ENCODE assay signal across 9 mouse cellular contexts in genomic region chr11:80811156-80811555, GRCm38 (mm10). TPM values are rescaled to one million over a fixed set of nuclear protein-coding genes. Genes with fewer than 3 reads are reported as not detected.
A peak's percentile ranks its signal among the peaks of the same experiment; 100 is the strongest.
DNase-seq lines count a peak whose midpoint lies in the region; ATAC-seq and TF ChIP-seq lines count a peak whose summit lies in the region.
"Had no signal": no experiment of that assay in that cellular context is flagged by ENCODE, and none has a peak within 500 bp of the region (broad histone marks: within the 10 kb centered on the region; RNA-seq: fewer than 3 reads in every experiment).

No protein-coding gene starts in this region.

- no peak for TF ChIP-seq CTCF in liver, embryonic 14.5 days (IDR thresholded peaks at IDR 0.05; ENCODE audit: low read depth)
- no peak for TF ChIP-seq CTCF in stomach, postnatal 0 days (IDR thresholded peaks at IDR 0.05; ENCODE audit: low read depth)
- no peak for TF ChIP-seq CTCF in kidney, adult 2 months (conservative IDR thresholded peaks at IDR 0.05; ENCODE audit: insufficient read depth, insufficient read length, low read depth, low read length)

- H3K27ac ChIP-seq in forebrain, embryonic 15.5 days (replicated peaks): no peak overlapping the region; the same call in 1 of the 2 replicates
- H3K27ac ChIP-seq in liver, embryonic 14.5 days: no peak overlapping the region
- H3K27ac ChIP-seq in stomach, postnatal 0 days (replicated peaks): no peak overlapping the region; the same call in 1 of the 2 replicates
- no peak overlapping the region for H3K27ac ChIP-seq in kidney, adult 2 months (ENCODE audit: insufficient read depth, low read depth, low read length)

- TF ChIP-seq POLR2A in kidney, adult 2 months (IDR thresholded peaks at IDR 0.05; ENCODE audit: low read depth, low read length): no peak

- H3K27me3 ChIP-seq in forebrain, embryonic 15.5 days: no peaks in the 10 kb centered on the region
- peaks cover 28% of the 10 kb centered on the region for H3K27me3 ChIP-seq in liver, embryonic 14.5 days (ENCODE audit: control insufficient read depth, insufficient read depth, low read length)
- no peaks in the 10 kb centered on the region for H3K27me3 ChIP-seq in stomach, postnatal 0 days (ENCODE audit: control insufficient read depth, insufficient read depth, low read length)
- H3K27me3 ChIP-seq in kidney, adult 2 months (replicated peaks; ENCODE audit: control insufficient read depth, insufficient read depth, low read length): no peaks in the 10 kb centered on the region

- peaks cover 19% of the 10 kb centered on the region for H3K4me1 ChIP-seq in forebrain, embryonic 15.5 days
- H3K4me1 ChIP-seq in liver, embryonic 14.5 days (replicated peaks; ENCODE audit: control insufficient read depth in 2 of 2, insufficient read depth in 2 of 2, low read length in 1 of 2): peaks cover 0 to 10% of the 10 kb centered on the region in 2 experiments; a peak in 2 of 4 replicates
- peaks cover 3% of the 10 kb centered on the region; the same call in 1 of the 2 replicates for H3K4me1 ChIP-seq in stomach, postnatal 0 days (replicated peaks; ENCODE audit: control insufficient read depth, insufficient read depth)
- H3K4me1 ChIP-seq in kidney, adult 2 months (ENCODE audit: control insufficient read depth, insufficient read depth, low read length): no peaks in the 10 kb centered on the region

- 0 out of 2 replicates have a peak, but pooled peaks cover 3% of the 10 kb centered on the region for H3K36me3 ChIP-seq in forebrain, embryonic 15.5 days
- no peaks in the 10 kb centered on the region for H3K36me3 ChIP-seq in liver, embryonic 14.5 days (replicated peaks; ENCODE audit: control insufficient read depth, insufficient read depth, low read depth)
- no peaks in the 10 kb centered on the region for H3K36me3 ChIP-seq in stomach, postnatal 0 days (ENCODE audit: control insufficient read depth, insufficient read depth, low read length)
- H3K36me3 ChIP-seq in kidney, adult 2 months (ENCODE audit: control insufficient read depth, insufficient read depth, low read length): no peaks in the 10 kb centered on the region

- 23% methylated on average over 5 of the region's 5 CpGs for WGBS in forebrain, embryonic 15.5 days
- WGBS in liver, embryonic 14.5 days (ENCODE audit: insufficient replicate concordance): 34% methylated on average over 5 of the region's 5 CpGs
- WGBS in stomach, postnatal 0 days: 15% methylated on average over 5 of the region's 5 CpGs
- WGBS in kidney, adult 2 months: 40% methylated on average over 5 of the region's 5 CpGs

- H3K9ac ChIP-seq in forebrain, embryonic 15.5 days (replicated peaks): peak overlapping the region; percentile 66
- no peak overlapping the region for H3K9ac ChIP-seq in liver, embryonic 14.5 days (replicated peaks)
- H3K9ac ChIP-seq in stomach, postnatal 0 days (ENCODE audit: low read length): peak overlapping the region; percentile 72

- peak overlapping the region; percentile 87 for H3K4me2 ChIP-seq in forebrain, embryonic 15.5 days (replicated peaks)
- peak overlapping the region; percentile 61 for H3K4me2 ChIP-seq in liver, embryonic 14.5 days (ENCODE audit: low read depth)
- H3K4me2 ChIP-seq in stomach, postnatal 0 days (replicated peaks; ENCODE audit: low read depth): peak overlapping the region; percentile 95

- DNase-seq in retina, embryonic 14.5 days (ENCODE audit: low spot score): peak; percentile 35
- DNase-seq in retina, postnatal 1 day: no peak
- no peak for DNase-seq in liver, embryonic 14.5 days (ENCODE audit: low read depth in 3 of 3, low spot score in 3 of 3)
- DNase-seq in stomach, postnatal 0 days (ENCODE audit: low spot score): no peak
- DNase-seq in kidney, adult 2 months: no peak
- no peak for DNase-seq in cerebellum, adult 18-20 months

- peak overlapping the region; percentile 54 for H3K4me3 ChIP-seq in forebrain, embryonic 15.5 days
- 0 out of 4 replicates have a peak overlapping the region, but pooled peaks of 1 of the 2 experiments have one; percentile 53 for H3K4me3 ChIP-seq in liver, embryonic 14.5 days (ENCODE audit: insufficient read depth in 1 of 2, low read depth in 2 of 2, low read length in 2 of 2)
- H3K4me3 ChIP-seq in stomach, postnatal 0 days (ENCODE audit: low read depth, low read length): peak overlapping the region; percentile 53
- H3K4me3 ChIP-seq in kidney, adult 2 months (ENCODE audit: insufficient read depth, low read depth, low read length): no peak overlapping the region; the same call in 1 of the 2 replicates

- ATAC-seq in forebrain, embryonic 15.5 days (replicated peaks): no peak
- no peak for ATAC-seq in liver, embryonic 14.5 days (ENCODE audit: insufficient read depth)
- ATAC-seq in stomach, postnatal 0 days (ENCODE audit: low FRiP score, low TSS enrichment): no peak
- no peak for ATAC-seq in frontal cortex, adult (ENCODE audit: low TSS enrichment)
- ATAC-seq: activated CD4-positive, CD25-positive, alpha-beta regulatory T cell, adult 4 months had no signal

- TF ChIP-seq EP300 in liver, embryonic 14.5 days (IDR thresholded peaks at IDR 0.05; ENCODE audit: low read depth): no peak
- no peak for TF ChIP-seq EP300 in stomach, postnatal 0 days (optimal IDR thresholded peaks at IDR 0.05)

- H3K9me3 ChIP-seq in forebrain, embryonic 15.5 days: no peaks in the 10 kb centered on the region
- H3K9me3 ChIP-seq in liver, embryonic 14.5 days (ENCODE audit: control insufficient read depth, low read length): no peaks in the 10 kb centered on the region
- no peaks in the 10 kb centered on the region for H3K9me3 ChIP-seq in stomach, postnatal 0 days (ENCODE audit: control insufficient read depth, low read length)

RNA-seq across cellular contexts. Expression of gene Tmem98, which starts 1.2 kb away (rescaled TPM):
- polyA plus RNA-seq in forebrain, embryonic 15.5 days (2015; fragmentation: Nextera tagmentation; extraction: Ambion mirVana): 39.9 and 40.2 TPM in 2 replicates
- polyA plus RNA-seq in liver, embryonic 14.5 days (2012; rRNA removed): 5.3 and 5.5 TPM in 2 replicates
- polyA plus RNA-seq in liver, embryonic 14.5 days (2014; fragmentation: Nextera tagmentation; extraction: Ambion mirVana): 7.3 and 9.5 TPM in 2 replicates
- 126 and 129 TPM in 2 replicates for polyA plus RNA-seq in stomach, postnatal 0 days (2015; fragmentation: Nextera tagmentation; extraction: Ambion mirVana)
- 23.0 and 26.3 TPM in 2 replicates for polyA plus RNA-seq in kidney, adult 2 months (2012; rRNA removed)
- polyA plus RNA-seq: activated CD4-positive, CD25-positive, alpha-beta regulatory T cell, adult 4 months had no signal

RNA-seq across cellular contexts. Expression of gene Myo1d, which starts 31.3 kb away (rescaled TPM):
- 1.6 and 1.9 TPM in 2 replicates for polyA plus RNA-seq in forebrain, embryonic 15.5 days (2015; fragmentation: Nextera tagmentation; extraction: Ambion mirVana)
- 3.3 TPM in 2 replicates for polyA plus RNA-seq in liver, embryonic 14.5 days (2012; rRNA removed)
- polyA plus RNA-seq in liver, embryonic 14.5 days (2014; fragmentation: Nextera tagmentation; extraction: Ambion mirVana): 6.8 and 7.5 TPM in 2 replicates
- 21.6 and 24.4 TPM in 2 replicates for polyA plus RNA-seq in stomach, postnatal 0 days (2015; fragmentation: Nextera tagmentation; extraction: Ambion mirVana)
- 37.1 and 43.1 TPM in 2 replicates for polyA plus RNA-seq in kidney, adult 2 months (2012; rRNA removed)

RNA-seq across cellular contexts. Expression of gene Spaca3, which starts 47.0 kb away (rescaled TPM):
- polyA plus RNA-seq in forebrain, embryonic 15.5 days (2015; fragmentation: Nextera tagmentation; extraction: Ambion mirVana): not detected in 2 replicates
- polyA plus RNA-seq in liver, embryonic 14.5 days (2012; rRNA removed): not detected in 2 replicates
- polyA plus RNA-seq in liver, embryonic 14.5 days (2014; fragmentation: Nextera tagmentation; extraction: Ambion mirVana): 0.11 TPM in 1 of 2 replicates, not detected in the other
- polyA plus RNA-seq in stomach, postnatal 0 days (2015; fragmentation: Nextera tagmentation; extraction: Ambion mirVana): 0.35 and 0.44 TPM in 2 replicates
- 0.27 TPM in 1 of 2 replicates, not detected in the other for polyA plus RNA-seq in kidney, adult 2 months (2012; rRNA removed)
- polyA plus RNA-seq: activated CD4-positive, CD25-positive, alpha-beta regulatory T cell, adult 4 months had no signal
